Mouse (Mus musculus): ENCODE results near the gene Cybrd1. TPM values are rescaled to one million over a fixed set of nuclear protein-coding genes. Genes with fewer than 3 reads are reported as not detected.

The Cybrd1 gene
- polyA plus RNA-seq, 1 experiment from 2014 or later = 1.0 TPM

DNA sequence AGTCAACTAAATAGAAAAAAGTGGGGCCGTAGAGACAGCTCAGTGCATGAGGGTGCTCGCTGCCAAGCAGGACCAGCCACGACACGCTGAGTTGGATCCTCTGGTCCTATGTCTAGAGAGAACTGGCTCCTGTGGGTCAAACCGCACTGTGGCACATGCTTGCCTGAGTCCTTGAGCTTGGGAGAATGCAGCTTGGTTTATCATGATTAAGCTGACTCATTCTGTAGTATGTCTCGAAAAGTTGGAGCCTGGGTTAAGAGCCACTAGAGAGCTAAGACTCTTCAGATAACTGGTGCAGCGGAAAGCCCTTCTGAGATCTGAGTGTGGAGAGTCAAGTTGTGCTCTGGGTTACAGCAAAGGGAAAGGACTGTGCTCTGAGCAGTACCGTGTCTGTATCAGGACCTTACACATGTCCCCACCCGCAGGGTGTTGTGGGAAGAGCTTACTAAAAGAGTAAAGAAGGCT, 16.4 kb downstream of the Cybrd1 start:
- Histone ChIP-seq H3K36me3 (ENCODE audit: insufficient read depth, low read length) (no peaks in the 10 kb centered on the region), H3K4me2 (ENCODE audit: low read length) (no peak overlapping the region), H3K9ac (ENCODE audit: low read depth, low read length) (no peak overlapping the region), H3K9me3 (replicated peaks; ENCODE audit: low read length) (no peaks in the 10 kb centered on the region), H3K27ac (no peak overlapping the region), H3K4me1 (replicated peaks; ENCODE audit: insufficient read depth, low read length) (no peaks in the 10 kb centered on the region), H3K4me3 (replicated peaks; ENCODE audit: low read depth, low read length) (no peak overlapping the region), H3K27me3 (ENCODE audit: insufficient read depth, low read length) (no peaks in the 10 kb centered on the region)
- ATAC-seq (replicated peaks; ENCODE audit: low FRiP score, low read depth) = no peak
- no peak for TF ChIP-seq CTCF (IDR thresholded peaks at IDR 0.05; ENCODE audit: low read depth)
- no peak for DNase-seq (ENCODE audit: low spot score)
- 85% methylated on average over 9 of the region's 9 CpGs for WGBS

DNA sequence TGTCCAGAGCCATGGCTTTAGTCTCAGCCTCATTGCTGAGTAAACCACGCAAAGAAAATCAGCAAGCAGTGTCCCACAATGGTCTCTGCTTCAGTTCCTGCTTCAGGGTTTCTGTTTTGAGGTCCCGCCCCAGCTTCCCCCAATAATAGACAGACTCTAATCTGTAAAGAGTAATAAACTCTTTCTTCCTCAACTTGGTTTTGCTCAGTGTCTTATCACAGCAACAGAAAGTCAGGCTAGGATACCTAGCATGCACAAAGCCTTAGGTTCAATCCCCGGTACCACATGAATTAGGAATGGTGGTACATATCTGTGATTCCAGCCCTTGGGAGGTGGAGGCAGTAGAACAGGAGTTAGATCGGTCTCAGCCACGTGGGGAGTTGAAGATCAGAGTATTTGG, 17.1 kb downstream of the Cybrd1 start:
- H3K4me3 ChIP-seq (replicated peaks; ENCODE audit: low read depth, low read length) = no peak overlapping the region
- H3K4me1 ChIP-seq (replicated peaks; ENCODE audit: insufficient read depth, low read length) = no peaks in the 10 kb centered on the region
- no peak for DNase-seq (ENCODE audit: low spot score)
- no peak for TF ChIP-seq CTCF (IDR thresholded peaks at IDR 0.05; ENCODE audit: low read depth)
- no peaks in the 10 kb centered on the region for H3K9me3 ChIP-seq (replicated peaks; ENCODE audit: low read length)
- no peak for ATAC-seq (replicated peaks; ENCODE audit: low FRiP score, low read depth)
- no peaks in the 10 kb centered on the region for H3K27me3 ChIP-seq (ENCODE audit: insufficient read depth, low read length)
- no peak overlapping the region for H3K4me2 ChIP-seq (ENCODE audit: low read length)
- no peaks in the 10 kb centered on the region for H3K36me3 ChIP-seq (ENCODE audit: insufficient read depth, low read length)
- WGBS = 77% methylated on average over 5 of the region's 5 CpGs
- H3K27ac ChIP-seq = no peak overlapping the region
- no peak overlapping the region for H3K9ac ChIP-seq (ENCODE audit: low read depth, low read length)

DNA sequence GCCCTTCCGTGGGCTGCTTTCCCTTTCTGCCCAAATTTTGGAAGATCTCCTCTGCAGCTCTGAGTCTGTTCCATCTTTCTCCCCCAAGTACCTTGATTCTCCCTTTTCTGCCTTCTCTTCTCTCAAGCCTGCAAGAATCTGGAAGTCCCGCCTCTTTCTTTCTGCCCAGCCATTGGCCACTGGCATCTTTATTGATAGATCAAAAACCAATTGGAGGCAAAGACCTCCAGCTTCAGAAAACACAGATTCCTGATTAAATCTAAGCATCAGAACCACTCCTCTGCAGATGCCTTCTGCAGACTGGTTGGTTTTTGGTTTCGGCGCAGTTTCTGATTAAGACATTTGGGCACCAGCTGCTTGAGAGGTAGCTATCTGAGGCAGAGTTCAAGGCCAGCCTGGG, 22.9 kb downstream of the Cybrd1 start:
- H3K27me3 ChIP-seq (ENCODE audit: insufficient read depth, low read length) = no peaks in the 10 kb centered on the region
- H3K9me3 ChIP-seq (replicated peaks; ENCODE audit: low read length) = no peaks in the 10 kb centered on the region
- H3K36me3 ChIP-seq (ENCODE audit: insufficient read depth, low read length) = no peaks in the 10 kb centered on the region
- no peak for DNase-seq (ENCODE audit: low spot score)
- H3K4me3 ChIP-seq (replicated peaks; ENCODE audit: low read depth, low read length) = no peak overlapping the region
- H3K4me1 ChIP-seq (replicated peaks; ENCODE audit: insufficient read depth, low read length) = no peaks in the 10 kb centered on the region
- ATAC-seq (replicated peaks; ENCODE audit: low FRiP score, low read depth) = no peak
- H3K9ac ChIP-seq (ENCODE audit: low read depth, low read length) = no peak overlapping the region
- no peak overlapping the region for H3K27ac ChIP-seq
- no peak overlapping the region for H3K4me2 ChIP-seq (ENCODE audit: low read length)
- TF ChIP-seq CTCF (IDR thresholded peaks at IDR 0.05; ENCODE audit: low read depth) = no peak
- 68% methylated on average over 4 of the region's 4 CpGs for WGBS

DNA sequence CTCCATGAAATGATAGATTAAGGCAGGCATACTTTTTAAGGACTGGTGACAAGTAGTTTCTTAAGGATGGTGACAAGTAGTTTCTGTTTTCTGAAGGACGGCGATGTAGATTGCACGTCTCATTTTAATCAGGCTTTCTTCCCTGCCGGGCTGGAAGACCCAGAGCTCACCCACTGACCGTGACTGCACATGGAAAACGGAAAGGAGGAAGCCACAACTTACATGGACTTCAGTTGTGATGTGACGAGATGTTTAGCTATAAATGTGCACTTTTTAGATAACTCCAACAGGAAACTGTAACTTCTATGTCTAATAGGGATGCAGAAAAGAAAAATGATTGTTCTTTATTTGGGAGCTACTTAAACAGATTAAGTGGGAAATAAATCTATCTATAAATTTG, 24.7 kb downstream of the Cybrd1 start:
- Histone ChIP-seq H3K9ac (ENCODE audit: low read depth, low read length) (no peak overlapping the region), H3K36me3 (ENCODE audit: insufficient read depth, low read length) (no peaks in the 10 kb centered on the region), H3K27me3 (ENCODE audit: insufficient read depth, low read length) (no peaks in the 10 kb centered on the region), H3K4me1 (replicated peaks; ENCODE audit: insufficient read depth, low read length) (no peaks in the 10 kb centered on the region), H3K4me2 (ENCODE audit: low read length) (no peak overlapping the region), H3K9me3 (replicated peaks; ENCODE audit: low read length) (no peaks in the 10 kb centered on the region), H3K4me3 (replicated peaks; ENCODE audit: low read depth, low read length) (no peak overlapping the region), H3K27ac (no peak overlapping the region)
- DNase-seq (ENCODE audit: low spot score) (peak; percentile 17), ATAC-seq (replicated peaks; ENCODE audit: low FRiP score, low read depth) (no peak)
- WGBS = 47% methylated on average over 7 of the region's 7 CpGs
- no peak for TF ChIP-seq CTCF (IDR thresholded peaks at IDR 0.05; ENCODE audit: low read depth)

DNA sequence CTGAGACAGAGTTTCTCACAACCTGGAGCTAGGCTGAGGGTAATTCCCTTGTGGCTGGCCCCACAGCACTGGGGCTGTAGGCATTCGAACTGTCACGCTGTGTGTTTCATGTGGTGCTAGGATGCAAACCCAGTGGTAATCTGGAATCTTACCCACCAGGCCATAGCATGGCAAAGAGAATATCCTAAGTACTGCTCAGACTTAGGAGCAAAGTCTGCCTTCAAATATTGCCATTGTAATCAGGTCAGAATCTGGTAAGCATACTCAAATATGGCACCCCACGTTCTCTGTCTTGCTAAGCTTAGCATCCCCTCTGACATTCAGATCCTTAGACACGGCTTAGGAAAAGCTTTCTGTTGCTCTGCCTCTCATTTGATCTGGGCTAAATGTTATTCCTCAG, 28.1 kb downstream of the Cybrd1 start:
- H3K4me3 ChIP-seq (replicated peaks; ENCODE audit: low read depth, low read length) = no peak overlapping the region
- 81% methylated on average over 4 of the region's 4 CpGs for WGBS
- ATAC-seq (replicated peaks; ENCODE audit: low FRiP score, low read depth) = no peak
- H3K4me1 ChIP-seq (replicated peaks; ENCODE audit: insufficient read depth, low read length) = no peaks in the 10 kb centered on the region
- DNase-seq (ENCODE audit: low spot score) = no peak
- H3K9ac ChIP-seq (ENCODE audit: low read depth, low read length) = no peak overlapping the region
- H3K4me2 ChIP-seq (ENCODE audit: low read length) = no peak overlapping the region
- no peaks in the 10 kb centered on the region for H3K36me3 ChIP-seq (ENCODE audit: insufficient read depth, low read length)
- H3K9me3 ChIP-seq (replicated peaks; ENCODE audit: low read length) = no peaks in the 10 kb centered on the region
- H3K27me3 ChIP-seq (ENCODE audit: insufficient read depth, low read length) = no peaks in the 10 kb centered on the region
- peak overlapping the region; percentile 28; the same call in 1 of the 2 replicates for H3K27ac ChIP-seq
- no peak for TF ChIP-seq CTCF (IDR thresholded peaks at IDR 0.05; ENCODE audit: low read depth)

DNA sequence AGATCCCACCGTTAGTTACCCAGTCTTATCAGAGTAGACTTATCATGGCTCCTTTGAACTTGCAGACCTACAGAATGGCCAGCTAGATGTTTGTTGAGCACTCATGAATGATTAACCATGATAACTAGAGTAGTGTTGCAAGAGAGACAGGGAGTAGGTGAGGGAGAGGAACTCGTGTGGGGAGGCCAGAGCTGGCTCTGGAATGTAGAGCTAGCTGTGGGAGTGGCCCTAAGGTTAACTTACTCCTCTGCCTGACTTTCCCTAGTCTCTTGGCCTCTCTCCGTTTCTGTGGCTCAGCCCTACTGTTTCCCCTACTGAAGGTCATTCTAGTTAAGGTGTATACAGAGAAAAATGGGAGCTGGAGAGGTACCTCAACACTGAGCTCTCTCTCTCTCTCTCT, 28.5 kb downstream of the Cybrd1 start:
- Histone ChIP-seq H3K36me3 (ENCODE audit: insufficient read depth, low read length) (no peaks in the 10 kb centered on the region), H3K27me3 (ENCODE audit: insufficient read depth, low read length) (no peaks in the 10 kb centered on the region), H3K4me2 (ENCODE audit: low read length) (no peak overlapping the region), H3K27ac (peak overlapping the region; percentile 28; the same call in 1 of the 2 replicates), H3K9ac (ENCODE audit: low read depth, low read length) (no peak overlapping the region), H3K9me3 (replicated peaks; ENCODE audit: low read length) (no peaks in the 10 kb centered on the region), H3K4me3 (replicated peaks; ENCODE audit: low read depth, low read length) (no peak overlapping the region), H3K4me1 (replicated peaks; ENCODE audit: insufficient read depth, low read length) (no peaks in the 10 kb centered on the region)
- peak; percentile 71 for DNase-seq (ENCODE audit: low spot score)
- peak; percentile 81 for ATAC-seq (replicated peaks; ENCODE audit: low FRiP score, low read depth)
- WGBS = 17% methylated on average over 3 of the region's 3 CpGs
- TF ChIP-seq CTCF (IDR thresholded peaks at IDR 0.05; ENCODE audit: low read depth) = no peak

DNA sequence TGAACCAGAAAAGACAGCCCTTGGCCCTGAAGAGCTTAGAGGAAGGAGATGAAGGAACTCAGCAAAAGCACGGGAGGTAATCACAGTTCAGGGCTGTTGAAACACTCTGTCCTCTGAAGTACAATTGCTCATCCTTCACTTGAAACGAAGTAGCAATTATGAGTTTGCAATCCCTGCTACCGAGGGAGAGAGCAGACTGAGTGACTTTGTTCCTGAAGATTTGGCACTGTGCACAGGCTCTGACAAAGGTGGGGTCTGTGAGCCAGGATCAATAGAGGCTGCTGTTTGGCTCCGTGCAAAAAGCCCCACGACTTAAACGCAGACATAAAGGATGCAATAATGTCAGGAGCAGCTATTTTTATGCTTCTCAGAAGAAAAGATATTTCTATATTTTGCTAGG, 30.1 kb downstream of the Cybrd1 start:
- no peaks in the 10 kb centered on the region for H3K36me3 ChIP-seq (ENCODE audit: insufficient read depth, low read length)
- H3K27me3 ChIP-seq (ENCODE audit: insufficient read depth, low read length) = no peaks in the 10 kb centered on the region
- TF ChIP-seq CTCF (IDR thresholded peaks at IDR 0.05; ENCODE audit: low read depth) = no peak
- ATAC-seq (replicated peaks; ENCODE audit: low FRiP score, low read depth) = no peak
- H3K4me1 ChIP-seq (replicated peaks; ENCODE audit: insufficient read depth, low read length) = no peaks in the 10 kb centered on the region
- no peaks in the 10 kb centered on the region; the same call in 1 of the 2 replicates for H3K9me3 ChIP-seq (replicated peaks; ENCODE audit: low read length)
- H3K27ac ChIP-seq = no peak overlapping the region
- DNase-seq (ENCODE audit: low spot score) = no peak
- H3K4me2 ChIP-seq (ENCODE audit: low read length) = no peak overlapping the region
- no peak overlapping the region for H3K9ac ChIP-seq (ENCODE audit: low read depth, low read length)
- no peak overlapping the region for H3K4me3 ChIP-seq (replicated peaks; ENCODE audit: low read depth, low read length)
- WGBS = 52% methylated on average over 6 of the region's 6 CpGs

Measured in kidney, postnatal 0 days (tissue).